Mouse (Mus musculus): ENCODE data around the gene Olfr457. TPM values are rescaled to one million over a fixed set of nuclear protein-coding genes. Genes with fewer than 3 reads are reported as not detected.

Gene Olfr457
- total and polyA plus RNA-seq, 2 experiments from 2014 or later, result not detected

GRCm38 (mm10) chr6:42421439-42421838, 54.7 kb downstream of the Olfr457 start:
- H3K9ac ChIP-seq (replicated peaks; ENCODE audit: low read length, poor library complexity, severe bottlenecking), result no peak overlapping the region
- DNase-seq (ENCODE audit: low spot score), result no peak
- no peak for ATAC-seq (ENCODE audit: low FRiP score)
- no peaks in the 10 kb centered on the region for H3K27me3 ChIP-seq (ENCODE audit: insufficient read depth, low read length)
- H3K36me3 ChIP-seq (ENCODE audit: insufficient read depth, low read length), result no peaks in the 10 kb centered on the region
- no peaks in the 10 kb centered on the region for H3K9me3 ChIP-seq (ENCODE audit: low read length)
- no peak overlapping the region for H3K27ac ChIP-seq (ENCODE audit: low read depth, low read length)
- TF ChIP-seq CTCF (IDR thresholded peaks at IDR 0.05), result no peak
- H3K4me3 ChIP-seq (ENCODE audit: low read depth, low read length), result no peak overlapping the region
- no peak overlapping the region for H3K4me2 ChIP-seq (ENCODE audit: low read depth, low read length, poor library complexity, severe bottlenecking)
- WGBS, result 74% methylated on average over 2 of the region's 2 CpGs
- H3K4me1 ChIP-seq (ENCODE audit: insufficient read depth, low read length), result no peaks in the 10 kb centered on the region

- Histone ChIP-seq H3K4me1 (ENCODE audit: insufficient read depth, low read length) (no peaks in the 10 kb centered on the region), H3K27ac (ENCODE audit: low read depth, low read length) (no peak overlapping the region), H3K36me3 (ENCODE audit: insufficient read depth, low read length) (no peaks in the 10 kb centered on the region), H3K27me3 (ENCODE audit: insufficient read depth, low read length) (no peaks in the 10 kb centered on the region), H3K9me3 (ENCODE audit: low read length) (no peaks in the 10 kb centered on the region), H3K9ac (replicated peaks; ENCODE audit: low read length, poor library complexity, severe bottlenecking) (no peak overlapping the region), H3K4me2 (ENCODE audit: low read depth, low read length, poor library complexity, severe bottlenecking) (no peak overlapping the region), H3K4me3 (ENCODE audit: low read depth, low read length) (no peak overlapping the region)
- ATAC-seq (ENCODE audit: low FRiP score) (no peak), DNase-seq (ENCODE audit: low spot score) (no peak)
- WGBS, result 91% methylated on average over 2 of the region's 2 CpGs
- no peak for TF ChIP-seq CTCF (IDR thresholded peaks at IDR 0.05)
These were observed 56.7 kb downstream of the Olfr457 start for GRCm38 (mm10) chr6:42419443-42419842.

Other genes starting within 250 kb of the Olfr457 start
- gene Gstk1, start 230.4 kb downstream of the Olfr457 start, total RNA-seq (2014; rRNA removed), result 5.4 and 9.0 TPM in 2 replicates
- gene Gstk1, start 230.4 kb downstream of the Olfr457 start, polyA plus RNA-seq (2015; fragmentation: Nextera tagmentation; extraction: Ambion mirVana), result 10.4 and 12.3 TPM in 2 replicates
- gene Tmem139, start 214.4 kb downstream of the Olfr457 start, total RNA-seq (2014; rRNA removed), result not detected in 2 replicates
- gene Tmem139, start 214.4 kb downstream of the Olfr457 start, polyA plus RNA-seq (2015; fragmentation: Nextera tagmentation; extraction: Ambion mirVana), result 0.14 and 0.15 TPM in 2 replicates
- gene Casp2, start 211.3 kb downstream of the Olfr457 start, total RNA-seq (2014; rRNA removed), result 42.6 and 50.7 TPM in 2 replicates
- 17.9 and 18.4 TPM in 2 replicates for gene Casp2, start 211.3 kb downstream of the Olfr457 start, polyA plus RNA-seq (2015; fragmentation: Nextera tagmentation; extraction: Ambion mirVana)
- 1.2 and 2.4 TPM in 2 replicates for gene Clcn1, start 189.7 kb downstream of the Olfr457 start, total RNA-seq (2014; rRNA removed)
- 1.0 and 1.3 TPM in 2 replicates for gene Clcn1, start 189.7 kb downstream of the Olfr457 start, polyA plus RNA-seq (2015; fragmentation: Nextera tagmentation; extraction: Ambion mirVana)
- gene Fam131b, start 151.7 kb downstream of the Olfr457 start, total RNA-seq (2014; rRNA removed), result 55.6 and 59.6 TPM in 2 replicates
- 5.6 and 6.0 TPM in 2 replicates for gene Fam131b, start 151.7 kb downstream of the Olfr457 start, polyA plus RNA-seq (2015; fragmentation: Nextera tagmentation; extraction: Ambion mirVana)
- gene Zyx, start 126.7 kb downstream of the Olfr457 start, total RNA-seq (2014; rRNA removed), result 47.3 and 71.7 TPM in 2 replicates
- gene Zyx, start 126.7 kb downstream of the Olfr457 start, polyA plus RNA-seq (2015; fragmentation: Nextera tagmentation; extraction: Ambion mirVana), result 60.5 and 62.7 TPM in 2 replicates
- gene Epha1, start 103.1 kb downstream of the Olfr457 start, total RNA-seq (2014; rRNA removed), result 0.71 and 1.1 TPM in 2 replicates
- gene Epha1, start 103.1 kb downstream of the Olfr457 start, polyA plus RNA-seq (2015; fragmentation: Nextera tagmentation; extraction: Ambion mirVana), result 0.58 and 0.74 TPM in 2 replicates
- not detected in 2 replicates for gene Tas2r143, start 76.1 kb downstream of the Olfr457 start, total RNA-seq (2014; rRNA removed)
- gene Tas2r143, start 76.1 kb downstream of the Olfr457 start, polyA plus RNA-seq (2015; fragmentation: Nextera tagmentation; extraction: Ambion mirVana), result not detected in 2 replicates
- gene Tas2r135, start 70.9 kb downstream of the Olfr457 start, total RNA-seq (2014; rRNA removed), result not detected in 2 replicates
- not detected in 2 replicates for gene Tas2r135, start 70.9 kb downstream of the Olfr457 start, polyA plus RNA-seq (2015; fragmentation: Nextera tagmentation; extraction: Ambion mirVana)
- gene Tas2r126, start 41.8 kb downstream of the Olfr457 start, total RNA-seq (2014; rRNA removed), result not detected in 2 replicates
- gene Tas2r126, start 41.8 kb downstream of the Olfr457 start, polyA plus RNA-seq (2015; fragmentation: Nextera tagmentation; extraction: Ambion mirVana), result not detected in 2 replicates
- not detected in 2 replicates for gene Olfr458, start 11.1 kb downstream of the Olfr457 start, total RNA-seq (2014; rRNA removed)
- gene Olfr458, start 11.1 kb downstream of the Olfr457 start, polyA plus RNA-seq (2015; fragmentation: Nextera tagmentation; extraction: Ambion mirVana), result not detected in 2 replicates
- not detected in 2 replicates for gene Olfr456, start 10.9 kb upstream of the Olfr457 start, total RNA-seq (2014; rRNA removed)
- not detected in 2 replicates for gene Olfr456, start 10.9 kb upstream of the Olfr457 start, polyA plus RNA-seq (2015; fragmentation: Nextera tagmentation; extraction: Ambion mirVana)
- gene Olfr455, start 71.3 kb upstream of the Olfr457 start, total RNA-seq (2014; rRNA removed), result not detected in 2 replicates
- not detected in 2 replicates for gene Olfr455, start 71.3 kb upstream of the Olfr457 start, polyA plus RNA-seq (2015; fragmentation: Nextera tagmentation; extraction: Ambion mirVana)
- not detected in 2 replicates for gene Tcaf3, start 121.4 kb upstream of the Olfr457 start, total RNA-seq (2014; rRNA removed)
- gene Tcaf3, start 121.4 kb upstream of the Olfr457 start, polyA plus RNA-seq (2015; fragmentation: Nextera tagmentation; extraction: Ambion mirVana), result not detected in 2 replicates
- gene Tcaf2, start 168.9 kb upstream of the Olfr457 start, total RNA-seq (2014; rRNA removed), result 3.1 and 4.7 TPM in 2 replicates
- gene Tcaf2, start 168.9 kb upstream of the Olfr457 start, polyA plus RNA-seq (2015; fragmentation: Nextera tagmentation; extraction: Ambion mirVana), result 1.5 and 1.8 TPM in 2 replicates
- gene Tcaf1, start 233.8 kb upstream of the Olfr457 start, total RNA-seq (2014; rRNA removed), result 306 and 314 TPM in 2 replicates
- 195 and 199 TPM in 2 replicates for gene Tcaf1, start 233.8 kb upstream of the Olfr457 start, polyA plus RNA-seq (2015; fragmentation: Nextera tagmentation; extraction: Ambion mirVana)

Data from midbrain, postnatal 0 days (tissue).